Comparison of ENCODE assay signal across 13 mouse cellular contexts in genomic region chr3:121735542-121735941, GRCm38 (mm10). TPM values are rescaled to one million over a fixed set of nuclear protein-coding genes. Genes with fewer than 3 reads are reported as not detected.
DNase-seq lines count a peak whose midpoint lies in the region; ATAC-seq and TF ChIP-seq lines count a peak whose summit lies in the region.
"Had no signal": no experiment of that assay in that cellular context is flagged by ENCODE, and none has a peak within 500 bp of the region (broad histone marks: within the 10 kb centered on the region; RNA-seq: fewer than 3 reads in every experiment).

No protein-coding gene starts in this region.

- no peak for ATAC-seq in heart, postnatal 0 days (ENCODE audit: insufficient read depth, low read depth)

- H3K9ac ChIP-seq in heart, postnatal 0 days (replicated peaks; ENCODE audit: low read depth, low read length): 0 out of 2 replicates have a peak overlapping the region, but pooled peaks have one; percentile 20
- H3K9ac ChIP-seq: embryonic facial prominence, embryonic 12.5 days; hindbrain, embryonic 12.5 days; liver, embryonic 14.5 days had no signal

- intact Hi-C loops in left cerebral cortex, adult 2 months (cut with DNase I): no loop called here
- intact Hi-C loops in left cerebral cortex, postnatal 4 days (cut with DNase I): loop anchor here (5.0 kb wide), 2 partner anchors 183 to 428 kb away; no protein-coding TSS in a partner anchor
- intact Hi-C loops in left cerebral cortex, postnatal 10 days (cut with DNase I): loop anchor here (5.0 kb wide), 1 partner anchor 98 kb away; no protein-coding TSS in a partner anchor

- 78% methylated on average over 7 of the region's 7 CpGs for WGBS in heart, embryonic 10.5 days
- WGBS in heart, postnatal 0 days: 58% methylated on average over 7 of the region's 7 CpGs

- H3K9me3 ChIP-seq in heart, embryonic 10.5 days: no peaks in the 10 kb centered on the region
- no peaks in the 10 kb centered on the region for H3K9me3 ChIP-seq in heart, postnatal 0 days (replicated peaks; ENCODE audit: control insufficient read depth, low read length)
- H3K9me3 ChIP-seq: embryonic facial prominence, embryonic 12.5 days; hindbrain, embryonic 12.5 days had no signal

- peaks cover 29% of the 10 kb centered on the region for H3K4me1 ChIP-seq in heart, embryonic 10.5 days
- peaks cover 15% of the 10 kb centered on the region for H3K4me1 ChIP-seq in heart, postnatal 0 days (ENCODE audit: control insufficient read depth, insufficient read depth)

- peak overlapping the region; percentile 33; the same call in 1 of the 2 replicates for H3K4me2 ChIP-seq in heart, postnatal 0 days (ENCODE audit: low read depth, low read length)
- H3K4me2 ChIP-seq: embryonic facial prominence, embryonic 12.5 days; hindbrain, embryonic 12.5 days had no signal

- TF ChIP-seq CTCF in left cerebral cortex, adult 2 months (IDR thresholded peaks at IDR 0.05): no peak
- no peak for TF ChIP-seq CTCF in heart, postnatal 0 days (IDR thresholded peaks at IDR 0.05; ENCODE audit: low read depth)

- no peaks in the 10 kb centered on the region for H3K27me3 ChIP-seq in heart, embryonic 10.5 days (ENCODE audit: insufficient read depth, poor library complexity, severe bottlenecking)
- no peaks in the 10 kb centered on the region for H3K27me3 ChIP-seq in heart, postnatal 0 days (ENCODE audit: control insufficient read depth, insufficient read depth, low read length)
- H3K27me3 ChIP-seq: embryonic facial prominence, embryonic 12.5 days; hindbrain, embryonic 12.5 days had no signal

- peak overlapping the region; percentile 9; the same call in 1 of the 2 replicates for H3K4me3 ChIP-seq in heart, embryonic 10.5 days
- no peak overlapping the region for H3K4me3 ChIP-seq in left cerebral cortex, adult 2 months
- no peak overlapping the region for H3K4me3 ChIP-seq in heart, postnatal 0 days (ENCODE audit: low read depth, low read length)
- H3K4me3 ChIP-seq: embryonic facial prominence, embryonic 12.5 days; hindbrain, embryonic 12.5 days had no signal

- peak overlapping the region; percentile 85 for H3K27ac ChIP-seq in heart, embryonic 10.5 days
- H3K27ac ChIP-seq in left cerebral cortex, adult 2 months: peak overlapping the region; percentile 63; the same call in 1 of the 2 replicates
- peak overlapping the region; percentile 96 for H3K27ac ChIP-seq in heart, postnatal 0 days (ENCODE audit: low read depth)
- H3K27ac ChIP-seq: embryonic facial prominence, embryonic 12.5 days; hindbrain, embryonic 12.5 days; liver, embryonic 14.5 days had no signal

- no peak for TF ChIP-seq EP300 in heart, postnatal 0 days (IDR thresholded peaks at IDR 0.05; ENCODE audit: low read depth)

- peaks cover 36% of the 10 kb centered on the region for H3K36me3 ChIP-seq in heart, embryonic 10.5 days
- peaks cover 34% of the 10 kb centered on the region for H3K36me3 ChIP-seq in heart, postnatal 0 days (replicated peaks; ENCODE audit: control insufficient read depth, insufficient read depth, low read length)

- no peak for DNase-seq in heart, embryonic 10.5 days (ENCODE audit: low spot score)
- DNase-seq in heart, adult 9 months (ENCODE audit: low spot score in 2 of 2): no peak
- no peak for DNase-seq in left cerebral cortex, adult 2 months (ENCODE audit: extremely low spot score in 1 of 2, low spot score in 2 of 2)
- no peak for DNase-seq in left cerebral cortex, postnatal 4 days
- peak; percentile 62 for DNase-seq in ZHBTc4 (ENCODE audit: low read depth, low spot score)
- DNase-seq in heart, postnatal 0 days (ENCODE audit: low spot score): no peak
- DNase-seq in frontal cortex, postnatal 10 days (ENCODE audit: low spot score in 2 of 2): no peak
- no peak for DNase-seq in left cerebral cortex, postnatal 10 days (ENCODE audit: extremely low spot score in 1 of 2, low spot score in 2 of 2)
- DNase-seq: thymus, adult 18-20 months had no signal

RNA-seq across cellular contexts. Expression of gene F3, which starts 12.2 kb away (rescaled TPM):
- polyA plus RNA-seq in heart, embryonic 10.5 days (2016; fragmentation: Nextera tagmentation; extraction: Ambion mirVana): 9.2 TPM in 2 replicates
- 10 to 100 TPM; 49.4 to 61.8 TPM for total RNA-seq in left cerebral cortex, adult 2 months (2021)
- total RNA-seq in left cerebral cortex, postnatal 4 days (2021): 10 to 100 TPM; 15.2 to 16.6 TPM
- total RNA-seq in heart, postnatal 0 days (2014; rRNA removed; ENCODE audit: low replicate concordance): 5.2 and 10.8 TPM in 2 replicates
- polyA plus RNA-seq in heart, postnatal 0 days (2015; fragmentation: Nextera tagmentation; extraction: Ambion mirVana): 13.7 and 14.6 TPM in 2 replicates
- 10 to 100 TPM; 30.0 to 38.5 TPM for total RNA-seq in left cerebral cortex, postnatal 10 days (2021)
- total RNA-seq: megakaryocyte-erythroid progenitor cell, adult 5-6 weeks had no signal
